Mouse (Mus musculus) liver, postnatal 0 days (tissue): ENCODE measurements around the gene Tuft1.

Experiments
- CTCF ChIP-seq: sonication (generic); IDR thresholded peaks from 2 replicates; pipeline ENCODE4 v1.5.1; 2016; ENCODE audit warnings: antibody characterized with exemption, low read depth
- EP300 ChIP-seq: IDR thresholded peaks from 2 replicates; pipeline ENCODE4 v1.6.1; 2016; ENCODE audit warnings: antibody characterized with exemption, low read depth, mild to moderate bottlenecking

- TF ChIP-seq EP300: no peak
- no peak for TF ChIP-seq CTCF
These were observed 67.6 kb downstream of the Tuft1 start for GRCm38 (mm10) chr3:94591066-94591465.
